Mouse (Mus musculus): Measurements from ENCODE around the gene Tubgcp2.

DNA sequence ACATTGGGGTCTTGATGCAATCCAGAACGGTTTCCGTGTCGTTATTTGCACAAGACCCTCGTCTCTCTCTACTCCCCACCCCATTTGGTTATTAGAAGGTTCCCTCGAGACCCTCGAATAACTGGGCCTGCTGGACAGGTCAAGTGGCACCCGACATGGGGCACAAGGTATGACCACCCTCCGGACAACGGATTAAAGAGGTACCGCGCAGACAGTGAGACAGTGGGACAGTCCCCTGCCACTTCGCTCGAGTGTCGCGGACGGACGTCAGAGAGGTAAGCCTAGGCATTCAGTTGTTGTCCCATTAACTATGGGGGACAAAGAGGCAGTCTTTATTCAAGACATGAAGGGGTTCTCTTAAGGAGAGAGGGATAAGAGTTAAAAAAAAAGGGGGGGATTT lies 25.1 kb downstream of the Tubgcp2 start:
- TF ChIP-seq CTCF (IDR thresholded peaks at IDR 0.05; ENCODE audit: low read depth) = no peak
- TF ChIP-seq EP300 (IDR thresholded peaks at IDR 0.05; ENCODE audit: low read depth) = no peak
